Mouse (Mus musculus) kidney, postnatal 25 days (tissue): ENCODE measurements at regions not wholly inside any gene's neighbourhood (a gene's known extent, or its start where the extent isn't known, plus 50 kb on each side); places are given as distances from the start of the nearest gene placed in this dataset.

Experiments used
- DNase-seq, 2 experiments: peaks; one replicate each; pipeline ENCODE4 v3.0.0; 2021; ENCODE audit warnings: mixed read lengths in 2 of 2

GRCm38 (mm10) chr2:138640654-138641053 is 384.3 kb downstream of the Btbd3 start:
- no peak for DNase-seq

DNA sequence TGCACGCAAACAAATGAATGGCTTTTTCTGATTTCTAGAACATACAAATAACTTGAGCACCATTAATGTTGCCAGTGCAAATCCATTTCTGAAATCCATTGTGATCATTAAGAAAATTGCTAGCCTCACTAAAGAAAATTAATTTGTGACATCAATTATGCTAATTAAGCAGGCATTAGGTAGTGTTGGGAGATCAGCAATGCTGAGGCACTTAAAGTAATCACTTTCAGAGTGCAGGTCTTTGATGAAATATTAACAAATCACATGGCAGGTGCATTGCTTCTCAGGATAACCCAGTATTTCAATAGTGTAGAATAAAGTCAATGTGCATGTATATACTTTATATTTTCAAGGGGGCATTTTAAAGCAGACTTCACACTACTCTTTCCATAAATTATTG is 385.0 kb downstream of the Btbd3 start:
- no peak for DNase-seq

DNA sequence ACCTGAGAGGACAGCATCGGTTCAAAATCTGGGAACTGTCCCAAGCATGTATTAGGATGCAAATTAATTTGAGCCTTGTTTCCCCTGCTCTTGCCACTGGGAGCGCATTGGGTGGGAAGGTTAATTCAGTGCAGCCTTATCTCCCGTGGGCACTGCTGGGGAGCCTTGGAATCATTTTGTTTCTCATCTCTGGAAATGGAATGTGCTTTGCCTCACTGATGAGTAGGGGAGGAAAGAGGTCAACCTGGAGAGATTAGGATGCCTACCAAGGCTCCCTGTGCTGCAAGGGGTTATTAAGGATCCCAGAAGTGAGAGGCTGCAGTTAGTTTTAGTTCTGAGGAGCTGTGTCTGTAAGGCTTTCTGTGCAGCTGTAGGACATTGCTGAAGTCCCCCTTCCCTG is 392.3 kb downstream of the Btbd3 start:
- no peak for DNase-seq

DNA sequence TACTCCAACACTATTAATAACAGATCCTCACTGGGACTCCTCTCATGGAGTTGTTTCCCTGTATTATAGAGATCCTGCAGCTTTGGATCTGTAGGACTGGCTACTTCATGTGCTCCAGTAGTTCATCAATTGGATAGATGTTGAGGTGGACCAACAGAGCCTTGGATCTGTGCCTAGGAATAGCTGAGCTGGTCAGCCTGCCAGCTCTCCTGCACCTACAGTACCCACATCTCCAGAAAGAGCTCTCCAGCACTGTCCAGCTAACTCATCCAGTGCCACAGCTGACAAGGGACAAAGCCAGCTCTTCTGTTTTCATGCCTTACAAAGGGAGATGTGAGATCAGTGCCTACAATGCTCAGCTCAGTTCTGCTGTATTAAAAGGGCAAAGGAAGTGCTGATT is 403.0 kb downstream of the Btbd3 start:
- no peak for DNase-seq

DNA sequence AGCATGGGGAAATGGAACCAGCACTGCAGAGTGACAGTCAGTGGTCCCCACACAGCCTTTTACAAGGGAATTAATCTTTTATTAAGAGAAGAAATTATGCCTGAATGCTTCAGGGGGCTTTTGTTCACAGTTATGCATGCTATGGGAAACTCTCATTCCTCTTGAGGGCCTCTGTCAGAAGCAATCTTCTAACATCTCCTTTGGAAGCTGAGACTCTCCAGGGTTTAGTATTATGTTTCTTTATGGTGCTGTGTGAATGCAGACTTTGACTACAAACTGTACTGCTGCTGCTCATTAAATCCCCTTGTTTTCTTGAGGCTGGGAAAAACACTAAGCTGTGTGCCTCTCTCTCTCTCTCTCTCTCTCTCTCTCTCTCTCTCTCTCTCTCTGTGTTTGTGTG is 413.9 kb downstream of the Btbd3 start:
- DNase-seq, result no peak

- no peak for DNase-seq
Measured at GRCm38 (mm10) chr2:138674801-138675200, 418.4 kb downstream of the Btbd3 start.

DNA sequence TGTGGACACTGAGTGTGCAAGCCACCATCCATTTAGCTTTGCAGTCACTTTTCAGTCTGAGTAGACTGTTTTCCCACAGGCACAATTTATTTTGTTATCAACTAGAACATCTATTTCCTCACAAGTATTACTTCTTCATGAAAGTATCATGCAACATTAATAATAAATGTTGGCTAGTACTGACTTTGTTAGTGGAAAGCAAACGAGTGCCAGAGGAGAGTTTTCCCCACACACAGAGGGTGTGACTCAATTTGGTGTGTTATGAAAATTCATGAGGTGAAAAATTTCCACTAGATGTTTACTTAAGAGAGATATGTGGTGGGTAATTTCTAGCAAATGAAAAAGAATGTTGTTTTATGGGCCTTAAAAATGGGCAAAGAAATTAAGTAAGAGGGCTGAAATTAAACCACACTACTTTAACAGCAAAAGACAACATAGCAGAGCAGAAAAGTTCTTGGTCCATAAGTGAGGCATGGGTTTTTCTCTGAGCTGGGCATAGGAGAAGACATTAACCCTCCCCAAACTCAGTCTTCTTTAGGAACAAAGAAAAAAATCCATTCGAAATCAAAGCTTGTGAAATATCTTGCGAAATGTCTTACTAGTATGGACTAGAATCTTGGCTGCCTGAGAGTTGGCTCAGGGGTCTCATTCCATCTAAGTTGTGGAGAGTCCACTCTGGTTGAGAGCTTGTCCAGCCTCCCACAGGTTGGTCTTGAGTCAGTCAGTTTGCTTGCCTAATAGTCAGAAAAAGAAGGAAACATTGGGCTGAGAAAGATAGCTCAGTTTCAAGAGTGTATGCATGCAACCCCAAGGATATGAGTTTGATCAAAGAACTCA is 419.1 kb downstream of the Btbd3 start:
- no peak for DNase-seq

DNA sequence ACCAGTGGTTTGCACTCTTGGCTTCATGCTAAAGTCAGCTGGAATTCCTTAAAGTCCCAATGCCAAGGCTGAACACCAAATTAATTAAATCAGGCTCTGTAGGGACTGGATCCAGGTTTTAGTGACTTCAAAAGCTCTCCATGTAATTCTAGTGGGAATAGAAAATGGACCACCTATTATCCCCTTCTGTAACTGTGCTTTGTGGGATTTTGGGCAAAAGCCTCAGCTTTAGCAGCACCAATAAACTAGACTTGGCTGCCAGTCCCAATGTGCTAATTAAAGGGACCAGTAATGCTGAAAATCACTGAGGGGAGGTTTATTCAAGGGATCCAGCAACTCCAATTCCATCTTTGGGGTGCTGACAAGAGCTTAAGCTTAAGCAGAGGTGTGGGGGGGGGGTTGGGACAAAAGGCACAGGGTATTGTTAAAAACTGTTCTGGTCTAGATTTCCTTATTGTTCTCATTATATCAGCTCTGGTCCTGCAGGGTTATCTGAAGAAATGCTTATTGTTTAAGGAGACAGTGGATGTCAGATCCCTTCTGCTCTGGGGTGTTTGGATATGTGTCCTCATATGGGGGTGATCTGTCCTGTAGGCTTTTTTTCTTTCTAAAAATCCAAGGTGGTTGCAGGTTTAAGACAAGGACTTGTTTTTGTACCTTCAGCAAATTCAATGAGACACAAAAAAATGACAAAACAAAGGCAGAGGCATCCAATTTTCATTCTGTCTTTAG is 431.9 kb downstream of the Btbd3 start:
- DNase-seq, result no peak

DNA sequence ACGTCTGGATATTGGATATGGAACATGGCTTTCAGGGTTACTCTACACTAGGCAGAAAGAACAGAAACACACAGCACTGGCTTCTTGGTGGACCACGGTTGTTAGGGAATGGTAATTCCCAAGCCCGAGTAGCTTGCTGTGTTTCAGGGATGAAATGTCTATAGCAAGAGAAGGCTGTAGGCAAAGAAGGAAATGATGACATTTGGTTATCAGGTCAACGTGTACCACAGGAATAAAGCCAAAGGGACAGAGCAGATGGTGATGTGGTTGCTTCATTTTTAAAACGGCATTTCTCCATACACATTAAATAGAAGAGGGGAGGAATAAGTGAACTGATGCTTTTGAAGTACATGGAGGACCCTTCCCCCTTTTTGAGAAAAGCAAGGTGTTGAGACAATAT is 433.1 kb downstream of the Btbd3 start:
- no peak for DNase-seq

DNA sequence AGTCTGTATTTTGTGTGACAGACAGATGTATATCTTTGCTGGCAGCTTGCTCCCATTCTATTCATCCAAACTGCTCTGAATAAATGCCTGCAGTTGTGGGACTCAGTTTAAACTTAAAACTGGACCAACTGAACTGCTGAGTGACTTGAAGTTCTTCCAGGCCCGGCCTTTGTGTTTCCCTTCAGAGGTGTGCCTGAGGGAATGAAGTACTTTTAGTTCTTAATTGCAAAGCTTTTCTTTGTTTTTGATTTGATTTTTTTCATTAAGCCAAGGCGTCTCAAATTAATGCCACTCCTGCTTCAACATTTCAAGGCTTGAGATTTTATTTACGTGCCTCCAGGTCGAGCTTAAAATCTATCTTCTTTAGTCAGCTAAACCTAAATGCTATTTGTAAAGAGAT is 446.4 kb downstream of the Btbd3 start:
- no peak for DNase-seq

GRCm38 (mm10) chr2:138703943-138704541 is 447.7 kb downstream of the Btbd3 start:
- DNase-seq, result no peak

DNA sequence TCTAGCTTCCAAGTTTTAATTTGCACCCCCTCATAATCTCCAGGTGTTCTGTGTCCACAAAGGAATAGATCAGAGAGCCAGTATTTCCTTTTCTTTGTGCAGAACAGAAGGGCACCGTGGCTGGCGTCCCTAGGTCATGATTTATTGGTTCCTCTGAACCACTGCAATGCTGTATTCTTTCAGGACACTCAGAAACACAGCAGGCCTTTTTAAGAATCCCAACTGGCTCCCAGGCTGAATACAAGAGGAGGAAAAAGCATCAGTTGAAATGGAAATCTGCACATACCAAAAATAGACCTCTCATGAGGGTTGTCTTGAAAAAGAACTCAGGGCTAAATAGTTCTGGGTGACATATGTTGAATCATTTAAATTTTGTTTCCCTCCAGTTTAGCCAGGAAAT is 452.4 kb downstream of the Btbd3 start:
- DNase-seq, result no peak

DNA sequence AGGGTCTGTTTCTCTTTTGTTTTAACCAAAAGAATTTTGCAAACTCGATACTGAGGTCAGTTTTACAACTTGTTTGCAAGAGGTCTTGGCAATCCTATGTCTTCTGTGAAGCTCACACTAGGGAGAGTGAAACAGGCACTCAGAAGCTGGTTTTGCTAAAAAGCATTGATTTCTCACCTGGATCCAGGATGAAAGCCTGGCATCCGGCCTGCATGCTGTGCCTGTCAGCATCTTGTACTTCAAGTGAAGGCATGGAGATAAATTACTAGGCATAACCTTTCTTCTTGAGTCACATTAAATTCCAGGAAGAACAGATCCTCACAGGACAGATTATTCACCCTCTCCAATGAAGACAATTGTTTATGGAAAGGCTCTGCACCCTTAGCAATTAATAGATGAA is 477.5 kb downstream of the Btbd3 start:
- DNase-seq, result no peak

GRCm38 (mm10) chr2:138744806-138745205 is 488.4 kb downstream of the Btbd3 start:
- DNase-seq, result no peak

- DNase-seq, result no peak
Measured at GRCm38 (mm10) chr2:138760439-138760963, 504.1 kb downstream of the Btbd3 start.

GRCm38 (mm10) chr2:138761400-138761799 is 505.0 kb downstream of the Btbd3 start:
- no peak for DNase-seq

DNA sequence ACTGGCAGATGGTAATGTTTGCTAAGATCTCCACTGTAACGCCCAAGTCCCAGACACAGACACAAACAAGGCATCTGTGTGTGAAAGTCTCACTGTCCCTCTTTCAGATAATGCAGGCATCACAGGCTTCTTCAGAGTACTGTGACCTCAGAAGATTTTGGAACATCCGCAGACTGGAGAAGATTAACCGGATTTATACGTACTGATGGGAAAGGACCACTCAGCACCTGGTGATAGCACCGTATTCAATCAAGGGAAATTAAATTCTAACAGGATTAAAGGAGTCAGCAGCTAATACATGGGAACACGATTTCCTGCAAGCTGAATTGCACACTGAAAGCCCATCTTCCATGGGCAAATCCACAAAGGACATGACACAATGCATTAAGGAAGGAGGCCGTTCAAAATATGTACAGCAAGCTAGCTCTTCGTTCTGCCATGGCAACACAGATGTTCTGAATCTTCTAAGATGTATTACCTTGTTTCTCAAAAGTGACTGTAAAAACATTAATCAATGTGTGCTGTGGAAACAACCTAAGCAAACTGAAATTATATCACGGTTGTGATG is 510.0 kb downstream of the Btbd3 start:
- DNase-seq, result no peak

DNA sequence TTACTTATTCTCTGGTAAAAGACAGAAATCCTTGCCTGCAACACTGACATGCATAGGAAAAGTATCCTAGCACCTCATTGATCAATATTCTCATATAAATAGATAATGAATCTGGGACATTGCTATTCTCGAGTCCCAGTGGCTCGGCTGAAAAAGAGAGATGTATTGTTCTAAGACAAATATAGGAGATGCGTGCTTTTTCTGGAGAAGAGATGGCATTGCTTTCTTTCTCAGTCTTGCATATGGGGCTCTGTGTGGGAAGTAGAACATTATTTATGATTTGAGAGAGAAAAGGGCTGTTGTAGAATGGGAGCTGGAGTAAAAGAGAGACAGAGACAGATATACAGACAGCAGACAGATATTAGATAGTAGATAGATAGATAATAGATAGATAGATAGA is 527.4 kb downstream of the Btbd3 start:
- DNase-seq, result no peak

DNA sequence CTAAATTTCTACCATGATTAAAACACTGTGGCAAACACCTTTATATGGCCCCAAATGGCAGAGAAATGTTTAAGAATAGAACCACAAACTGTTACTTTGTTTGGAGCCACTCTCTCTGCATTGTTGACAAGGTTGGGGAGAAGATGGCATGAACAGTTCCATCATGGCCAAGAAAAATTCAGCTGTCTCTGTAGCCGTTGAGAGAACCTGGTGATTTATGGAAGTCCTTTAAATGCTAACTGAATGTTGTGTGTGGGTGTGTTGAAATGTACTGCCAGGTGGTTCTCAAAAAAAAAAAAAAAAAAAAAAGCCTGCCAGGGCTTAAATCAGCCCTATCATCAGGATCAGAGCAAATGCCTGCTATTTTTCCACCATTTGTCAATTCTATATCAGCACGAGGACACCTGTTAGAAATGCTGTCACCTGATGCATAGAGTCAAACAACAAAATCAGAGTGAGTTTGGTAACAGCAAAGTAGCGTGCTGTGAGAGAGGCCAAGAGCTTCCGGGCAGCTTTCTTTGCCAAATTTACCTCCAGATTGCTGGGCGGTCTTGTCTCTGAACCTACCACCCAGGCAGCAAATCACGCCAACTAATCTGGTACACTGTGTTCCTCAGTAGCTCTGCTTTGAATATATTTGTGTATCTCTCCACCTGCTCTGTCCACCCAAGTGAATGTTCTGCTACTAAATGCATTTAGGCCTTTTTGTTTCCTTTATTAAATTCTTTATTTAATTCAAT is 536.5 kb downstream of the Btbd3 start:
- no peak for DNase-seq

GRCm38 (mm10) chr2:138806196-138806595 is 549.8 kb downstream of the Btbd3 start:
- DNase-seq, result no peak

GRCm38 (mm10) chr2:138809767-138810166 is 553.4 kb downstream of the Btbd3 start:
- no peak for DNase-seq

- no peak for DNase-seq
Measured at GRCm38 (mm10) chr2:138820489-138820888, 564.1 kb downstream of the Btbd3 start.

GRCm38 (mm10) chr2:138824873-138825272 is 568.5 kb downstream of the Btbd3 start:
- peak; percentile 58 to 66 for DNase-seq
